Mouse (Mus musculus) telencephalon, adult 2 months (tissue): ENCODE results near the gene Synrg.

Experiments used
- DNase-seq: peaks from one replicate; pipeline ENCODE4 v3.0.0-alpha.2; 2011; ENCODE audit warnings: low read depth, low spot score

Gene Synrg

GRCm38 (mm10) chr11:83981338-83981737 lies 17.1 kb downstream of the Synrg start:
- DNase-seq: no peak

GRCm38 (mm10) chr11:83991701-83992100 lies 27.5 kb downstream of the Synrg start:
- DNase-seq: no peak

- DNase-seq: no peak
These were observed 29.2 kb downstream of the Synrg start for GRCm38 (mm10) chr11:83993428-83993827.

GRCm38 (mm10) chr11:83994481-83994880 lies 30.3 kb downstream of the Synrg start:
- no peak for DNase-seq

- peak; percentile 75 for DNase-seq
These were observed 31.3 kb downstream of the Synrg start for GRCm38 (mm10) chr11:83995535-83995950.

- no peak for DNase-seq
These were observed 33.1 kb downstream of the Synrg start for GRCm38 (mm10) chr11:83997171-83997868.

GRCm38 (mm10) chr11:83998993-83999392 lies 34.8 kb downstream of the Synrg start:
- no peak for DNase-seq

GRCm38 (mm10) chr11:83999411-83999915 lies 35.2 kb downstream of the Synrg start:
- no peak for DNase-seq

GRCm38 (mm10) chr11:84001257-84001656 lies 37.0 kb downstream of the Synrg start:
- DNase-seq: no peak

- no peak for DNase-seq
These were observed 39.8 kb downstream of the Synrg start for GRCm38 (mm10) chr11:84003986-84004385.

- DNase-seq: no peak
These were observed 44.8 kb downstream of the Synrg start for GRCm38 (mm10) chr11:84009001-84009400.

GRCm38 (mm10) chr11:84010411-84010810 lies 46.2 kb downstream of the Synrg start:
- DNase-seq: no peak

- DNase-seq: no peak
These were observed 46.8 kb downstream of the Synrg start for GRCm38 (mm10) chr11:84011050-84011449.

GRCm38 (mm10) chr11:84011576-84011975 lies 47.3 kb downstream of the Synrg start:
- DNase-seq: no peak

GRCm38 (mm10) chr11:84013105-84013504 lies 48.9 kb downstream of the Synrg start:
- DNase-seq: peak; percentile 55

- DNase-seq: no peak
These were observed 52.0 kb downstream of the Synrg start for GRCm38 (mm10) chr11:84016147-84016809.

- DNase-seq: no peak
These were observed 52.7 kb downstream of the Synrg start for GRCm38 (mm10) chr11:84016810-84017508.

GRCm38 (mm10) chr11:84027231-84027630 lies 63.0 kb downstream of the Synrg start:
- no peak for DNase-seq

- no peak for DNase-seq
These were observed 64.2 kb downstream of the Synrg start for GRCm38 (mm10) chr11:84028271-84029028.

- DNase-seq: no peak
These were observed 67.7 kb downstream of the Synrg start for GRCm38 (mm10) chr11:84031971-84032370.

- DNase-seq: no peak
These were observed 68.3 kb downstream of the Synrg start for GRCm38 (mm10) chr11:84032559-84032958.

GRCm38 (mm10) chr11:84033671-84034070 lies 69.4 kb downstream of the Synrg start:
- DNase-seq: no peak
